Mouse (Mus musculus): ENCODE measurements at regions not wholly inside any gene's neighbourhood (a gene's known extent, or its start where the extent isn't known, plus 50 kb on each side); places are given as distances from the start of the nearest gene placed in this dataset.

GRCm38 (mm10) chr2:84241244-84241643 is 184.0 kb downstream of the Calcrl start:
- TF ChIP-seq CTCF (IDR thresholded peaks at IDR 0.05; ENCODE audit: low read depth) (no peak), EP300 (IDR thresholded peaks at IDR 0.05; ENCODE audit: low read depth) (no peak)

All from liver, postnatal 0 days (tissue).